Mouse (Mus musculus) E14TG2a.4 (cell line): ENCODE results near the gene Acacb.

Experiments
- CTCF ChIP-seq: conservative IDR thresholded peaks from 2 replicates; pipeline ENCODE4 v1.5.1; 2014; ENCODE audit warnings: low read length
- POU5F1 ChIP-seq: IDR thresholded peaks from 2 replicates; pipeline ENCODE4 v1.6.1; 2014; ENCODE audit warnings: low read length, borderline replicate concordance

- TF ChIP-seq CTCF (peak; percentile 35), POU5F1 (no peak)
Observed at GRCm38 (mm10) chr5:114177966-114178719, 31.8 kb downstream of the Acacb start.
